Mouse (Mus musculus) c-Kit-negative CD71-positive TER-119-positive erythroid progenitor cells, embryonic 14.5 days (primary cell): ENCODE results near the gene Ptprf.

ENCODE experiments used
- DNase-seq: peaks from one replicate; pipeline ENCODE4 v3.0.0-alpha.2; 2013; ENCODE audit warnings: low read depth, low spot score

Gene Ptprf

DNA sequence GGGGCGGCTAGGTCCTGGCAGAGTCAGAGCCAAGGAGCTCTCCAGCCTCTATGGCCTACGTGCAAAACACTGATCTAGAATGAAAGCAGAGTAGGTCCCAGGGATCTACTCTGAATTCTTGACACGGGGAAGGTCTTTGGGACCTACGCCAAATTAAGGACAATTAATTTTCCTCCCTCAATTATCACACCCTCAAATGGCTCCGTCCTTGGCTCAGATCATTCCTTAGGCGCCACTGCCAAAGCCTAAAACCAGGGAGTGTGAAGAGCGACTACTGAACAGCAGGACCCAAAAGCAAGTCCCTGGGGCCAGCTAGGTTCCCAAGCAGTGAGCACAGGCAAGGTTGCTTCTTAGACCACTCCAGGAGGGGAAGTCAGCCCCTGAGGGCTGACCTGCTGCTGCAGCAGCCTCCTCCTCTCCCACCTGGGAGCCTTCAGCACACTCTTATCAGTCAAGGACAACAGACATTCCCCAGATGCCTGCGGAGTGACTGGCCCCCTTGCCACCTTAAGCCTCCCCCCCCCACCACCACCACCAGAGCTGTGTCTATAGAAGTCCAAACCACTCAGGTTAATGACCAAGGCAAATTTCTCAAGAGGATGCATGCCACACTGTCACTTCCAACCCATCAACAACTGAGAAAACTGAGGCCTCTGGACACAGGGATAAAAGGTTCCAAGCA is 31.3 kb downstream of the Ptprf start:
- no peak for DNase-seq

DNA sequence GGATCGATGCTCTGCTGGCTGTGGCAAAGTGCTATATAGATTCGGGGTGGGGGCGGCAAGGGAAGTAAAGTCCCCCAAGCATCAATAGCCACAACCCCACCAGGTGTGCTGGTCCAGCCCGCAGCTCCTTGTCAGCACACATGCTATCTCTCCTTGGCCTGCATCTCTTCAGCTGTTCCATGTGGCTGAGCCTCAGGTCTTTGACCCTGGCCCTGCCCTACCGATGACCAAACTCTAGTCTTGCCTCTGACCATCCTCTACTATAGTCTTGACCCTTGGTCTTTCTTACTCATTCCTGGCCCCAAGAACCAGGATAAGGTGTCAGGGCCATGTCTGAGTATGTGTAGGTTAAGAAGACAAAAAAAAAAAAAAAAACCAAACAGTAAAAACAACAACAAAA is 33.2 kb downstream of the Ptprf start:
- DNase-seq: no peak

GRCm38 (mm10) chr4:118257416-118257815 is 33.8 kb downstream of the Ptprf start:
- DNase-seq: no peak

GRCm38 (mm10) chr4:118256217-118256616 is 35.0 kb downstream of the Ptprf start:
- no peak for DNase-seq

DNA sequence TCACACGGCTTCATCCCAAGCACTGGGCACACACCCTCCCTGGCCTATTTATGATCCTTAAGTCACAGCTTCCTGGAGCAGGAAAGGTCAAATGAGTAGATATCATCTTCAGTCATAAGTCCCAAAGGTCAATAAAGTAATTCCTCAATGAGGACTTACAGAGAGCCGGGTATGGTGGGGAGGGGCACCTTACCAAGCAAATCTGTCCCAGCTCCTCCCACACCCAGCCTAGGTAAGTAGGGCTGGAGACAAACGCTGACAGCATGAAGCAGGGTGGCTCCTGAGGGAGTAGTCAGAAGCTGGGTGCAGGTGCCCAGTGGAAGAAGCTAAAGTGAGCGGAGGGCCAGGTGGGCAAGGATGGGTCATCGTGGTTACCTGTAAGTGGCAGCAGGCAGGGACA is 36.3 kb downstream of the Ptprf start:
- DNase-seq: no peak

GRCm38 (mm10) chr4:118247323-118247722 is 43.9 kb downstream of the Ptprf start:
- DNase-seq: no peak

GRCm38 (mm10) chr4:118245847-118246246 is 45.4 kb downstream of the Ptprf start:
- no peak for DNase-seq

DNA sequence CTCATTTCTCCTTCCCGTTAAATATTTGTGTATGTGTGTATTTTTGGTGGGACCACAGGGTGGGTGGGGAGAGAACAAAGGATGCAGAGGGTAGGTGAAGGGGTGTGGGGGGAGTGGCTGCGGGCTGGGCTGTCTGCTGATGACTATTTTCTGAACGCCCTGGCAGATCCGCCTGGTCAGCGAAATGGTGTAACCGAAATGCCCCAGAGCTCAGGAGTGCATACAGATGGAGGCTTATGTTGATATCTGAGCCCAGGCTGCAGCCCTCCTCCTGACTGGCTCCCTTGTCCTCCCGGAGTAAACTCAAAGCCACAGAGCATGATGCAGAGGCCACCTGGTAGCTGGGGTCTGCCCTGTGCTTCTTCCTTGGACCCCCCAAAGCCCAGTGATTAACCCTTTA is 47.4 kb downstream of the Ptprf start:
- no peak for DNase-seq

DNA sequence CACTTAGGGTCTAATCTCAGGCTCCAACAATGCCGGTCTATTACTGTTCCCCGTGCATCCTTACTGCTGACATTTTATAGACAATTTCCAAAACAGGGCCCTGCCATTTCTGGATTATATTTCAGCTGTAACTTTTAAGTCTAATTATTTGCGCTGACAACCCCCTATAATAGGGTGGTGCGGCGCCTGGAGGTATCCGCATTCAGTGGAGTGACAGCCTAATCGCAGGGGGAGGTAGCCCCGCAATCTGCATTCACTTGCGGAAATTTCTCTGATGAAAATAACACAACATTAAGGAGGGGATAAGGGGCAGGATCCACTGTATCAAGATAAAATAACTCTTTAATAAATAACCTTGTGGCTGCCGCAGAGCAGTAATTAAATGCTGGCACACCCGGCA is 47.9 kb downstream of the Ptprf start:
- no peak for DNase-seq

DNA sequence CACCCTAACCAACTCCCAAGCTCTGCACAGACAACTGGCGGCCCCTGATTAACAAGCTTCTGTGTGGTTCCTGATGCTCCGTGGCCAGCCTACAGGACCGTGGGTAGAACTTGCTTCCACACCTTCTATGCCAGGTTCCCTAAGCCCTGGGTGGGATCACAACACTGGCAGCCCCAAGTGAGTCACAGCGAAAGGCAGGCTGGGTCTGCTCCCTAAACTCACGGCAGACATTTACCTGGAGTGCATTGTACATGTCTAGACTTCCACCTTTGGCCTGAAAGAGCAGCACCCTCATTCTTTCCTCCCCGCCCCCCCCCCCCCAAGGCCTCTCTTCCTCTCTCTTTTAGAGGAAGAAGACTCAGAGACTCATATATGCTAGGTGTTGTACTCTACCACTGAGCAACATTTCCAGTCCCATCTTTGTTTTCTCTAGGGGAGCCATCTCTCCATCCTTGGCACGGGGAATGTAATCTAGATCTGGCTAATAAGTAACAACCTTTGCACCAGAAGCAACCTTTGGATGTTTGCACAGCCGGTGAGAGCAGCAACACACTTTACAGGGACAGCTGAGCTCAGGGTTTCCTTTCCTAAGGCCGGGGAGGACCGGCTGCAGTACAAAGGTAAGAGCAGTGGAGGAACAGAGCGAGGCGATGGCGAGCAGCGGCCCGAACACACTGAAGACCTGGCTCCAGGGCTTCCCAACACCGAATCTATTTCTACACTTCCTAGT is 51.1 kb downstream of the Ptprf start:
- DNase-seq: no peak

GRCm38 (mm10) chr4:118238666-118239065 is 52.5 kb downstream of the Ptprf start:
- DNase-seq: no peak

DNA sequence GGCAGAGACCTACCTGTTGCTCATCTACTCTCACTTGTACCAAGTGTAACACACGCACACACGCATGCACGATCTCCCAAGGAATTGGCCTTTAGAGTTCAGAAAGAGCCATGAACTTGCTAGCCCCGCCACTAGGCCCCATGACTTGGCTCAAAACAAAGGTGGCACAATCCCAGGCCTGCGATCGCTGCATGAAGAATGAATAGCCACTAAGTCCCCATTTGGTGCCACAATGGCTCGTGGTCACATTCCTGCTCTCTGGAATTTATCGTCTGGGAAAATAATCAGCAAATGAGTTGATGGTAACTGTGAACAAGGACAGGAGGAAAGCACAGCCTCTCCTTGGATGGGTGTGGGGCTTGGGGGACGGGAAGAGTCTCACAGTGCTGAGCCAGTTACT is 54.3 kb downstream of the Ptprf start:
- no peak for DNase-seq

- no peak for DNase-seq
Observed at GRCm38 (mm10) chr4:118234711-118235388, 56.4 kb downstream of the Ptprf start.

- no peak for DNase-seq
Observed at GRCm38 (mm10) chr4:118233886-118234285, 57.3 kb downstream of the Ptprf start.

DNA sequence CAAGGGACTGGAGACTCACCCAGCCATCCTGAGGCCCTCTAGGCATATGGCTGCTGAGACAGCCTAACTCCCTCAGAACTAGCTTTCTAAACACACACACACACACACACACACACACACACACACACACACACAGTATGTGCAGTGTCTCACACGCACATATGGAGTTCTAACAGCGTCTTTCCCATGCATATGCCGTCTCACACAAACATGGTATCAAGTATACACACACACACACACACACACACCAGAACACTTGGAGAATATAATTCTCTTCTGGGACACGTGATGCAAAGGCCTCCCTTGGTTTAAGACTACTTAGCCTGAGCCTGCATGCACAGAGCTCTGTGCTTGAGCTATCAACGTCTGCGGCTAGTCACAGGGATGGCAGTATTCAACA is 59.3 kb downstream of the Ptprf start:
- no peak for DNase-seq

GRCm38 (mm10) chr4:118229035-118229770 is 62.0 kb downstream of the Ptprf start:
- no peak for DNase-seq

- DNase-seq: no peak
Observed at GRCm38 (mm10) chr4:118227398-118227797, 63.8 kb downstream of the Ptprf start.

DNA sequence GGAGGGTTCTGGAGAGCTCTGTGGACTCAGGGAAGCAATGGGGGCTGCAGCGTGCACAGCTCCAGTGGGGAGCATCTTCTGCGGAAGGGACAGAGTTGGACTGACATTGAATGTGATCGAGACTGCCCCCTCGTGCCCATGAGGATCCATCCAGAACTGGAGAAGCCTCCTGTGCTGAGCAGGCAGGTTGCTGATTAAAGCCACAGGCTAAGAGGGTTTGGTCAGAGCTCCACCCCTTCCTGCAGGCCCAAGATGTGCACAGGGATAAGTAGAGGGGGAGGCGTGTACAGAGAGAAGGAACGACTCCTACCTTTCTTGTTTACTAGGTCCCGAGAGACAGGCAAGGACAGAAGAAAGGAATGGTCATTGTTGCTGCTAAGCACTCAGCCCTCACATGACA is 69.9 kb downstream of the Ptprf start:
- DNase-seq: no peak

DNA sequence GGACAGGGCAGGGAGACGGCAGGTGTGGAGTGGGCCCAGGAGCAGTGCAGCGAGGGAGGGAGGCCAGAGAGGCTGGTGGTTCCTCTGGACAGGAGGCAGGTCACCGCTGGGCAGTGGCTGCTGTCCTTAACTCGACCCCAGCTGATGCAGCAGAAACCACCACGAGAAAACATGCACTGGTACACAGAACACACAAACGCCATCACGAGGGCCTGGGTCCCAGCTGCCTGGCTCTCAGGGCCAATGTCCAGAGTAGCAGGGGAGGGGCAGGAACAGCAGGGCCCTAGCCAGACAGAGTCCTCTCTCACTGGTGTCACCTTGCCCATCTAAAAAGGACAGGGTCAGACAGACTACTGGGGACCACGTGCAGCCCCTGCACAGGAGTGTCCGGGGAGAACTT is 70.4 kb downstream of the Ptprf start:
- no peak for DNase-seq

DNA sequence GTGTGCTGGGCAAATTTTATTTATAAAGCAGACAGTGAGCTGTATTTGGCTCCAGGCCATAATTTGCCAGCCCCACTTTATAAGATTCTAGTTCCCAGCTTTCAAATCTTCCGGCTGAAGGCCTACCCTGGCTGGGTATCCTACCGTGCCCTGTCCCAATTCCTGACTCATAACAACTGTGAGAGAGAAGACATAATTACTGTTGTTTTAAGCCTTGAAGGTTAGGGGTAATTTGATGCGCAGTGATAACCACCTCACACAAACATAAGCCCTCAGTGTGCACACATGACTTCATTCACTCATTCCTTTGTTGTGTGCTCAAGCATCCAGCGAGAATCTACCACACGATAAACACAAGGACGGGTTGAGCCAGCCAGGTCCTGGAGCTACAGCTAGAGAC is 71.7 kb downstream of the Ptprf start:
- no peak for DNase-seq

GRCm38 (mm10) chr4:118218521-118218920 is 72.7 kb downstream of the Ptprf start:
- no peak for DNase-seq
